Mouse (Mus musculus): ENCODE results near the gene Nfe2l1.

DNA sequence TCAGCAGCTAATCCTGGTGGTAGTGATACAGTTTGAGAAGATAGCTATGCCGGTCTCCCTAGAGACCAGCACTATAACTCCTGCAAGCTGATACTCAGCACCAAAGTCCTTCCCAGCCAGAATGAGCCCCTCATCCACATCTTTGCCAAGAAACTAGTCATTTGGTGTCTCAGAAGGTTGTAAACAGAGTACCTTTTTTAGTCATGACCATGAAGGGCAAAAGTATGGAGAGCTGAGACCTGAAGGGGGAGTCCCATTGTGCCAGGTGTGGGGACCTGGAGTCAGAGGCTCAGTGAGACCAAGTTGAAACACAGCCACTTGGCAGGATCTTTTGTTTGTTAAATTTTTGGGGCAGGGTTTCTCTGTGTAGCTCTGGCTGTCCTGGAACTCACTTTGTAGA is 4.4 kb upstream of the Nfe2l1 start:
- TF ChIP-seq EP300 (IDR thresholded peaks at IDR 0.05; ENCODE audit: low read depth) = no peak
- no peak for TF ChIP-seq CTCF (IDR thresholded peaks at IDR 0.05; ENCODE audit: low read depth)

Data from heart, postnatal 0 days (tissue).